Mouse (Mus musculus): ENCODE measurements at regions not wholly inside any gene's neighbourhood (a gene's known extent, or its start where the extent isn't known, plus 50 kb on each side); places are given as distances from the start of the nearest gene placed in this dataset.

GRCm38 (mm10) chr1:193868639-193869320 lies 498.7 kb upstream of the Camk1g start:
- no peak for TF ChIP-seq POLR2A (IDR thresholded peaks at IDR 0.05; ENCODE audit: borderline replicate concordance, control insufficient read depth, low read depth, low read length)
- TF ChIP-seq CTCF (IDR thresholded peaks at IDR 0.05; ENCODE audit: control insufficient read depth, insufficient read depth, low read length): no peak
